Mouse (Mus musculus) thymus, postnatal 14 days (tissue): Measurements from ENCODE around the gene Rex2.
"Not testable (repeated sequence)": the region's sequence is repeated elsewhere in the genome, so short reads cannot be mapped to it uniquely, and the experiment has no call there.

Experiments
- DNase-seq: peaks from one replicate; pipeline ENCODE4 v3.0.0; 2021

The Rex2 gene

DNA sequence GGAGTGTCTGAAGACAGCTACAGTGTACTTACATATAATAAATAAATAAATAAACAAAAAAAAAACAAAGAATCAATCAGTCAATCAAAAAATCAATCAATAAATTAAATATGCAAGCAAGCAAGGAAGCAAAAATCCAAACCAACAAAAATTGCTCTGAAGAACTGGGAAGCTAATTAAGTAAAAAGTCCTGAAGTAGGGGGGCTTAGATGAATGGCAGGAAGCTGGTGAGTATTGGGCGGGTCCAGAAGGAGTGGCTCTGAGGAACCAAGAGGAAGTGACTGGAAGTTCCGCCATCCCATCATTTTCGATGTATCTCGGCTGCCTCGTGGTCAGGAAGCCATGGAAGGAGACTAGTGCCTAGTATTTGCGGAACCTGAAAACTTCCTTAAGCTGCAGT lies at the start of gene Rex2:
Gene Rex2, plus strand, starts transcription at position 301 of the 400 bp plus-strand sequence.
- not testable (repeated sequence) for DNase-seq

DNA sequence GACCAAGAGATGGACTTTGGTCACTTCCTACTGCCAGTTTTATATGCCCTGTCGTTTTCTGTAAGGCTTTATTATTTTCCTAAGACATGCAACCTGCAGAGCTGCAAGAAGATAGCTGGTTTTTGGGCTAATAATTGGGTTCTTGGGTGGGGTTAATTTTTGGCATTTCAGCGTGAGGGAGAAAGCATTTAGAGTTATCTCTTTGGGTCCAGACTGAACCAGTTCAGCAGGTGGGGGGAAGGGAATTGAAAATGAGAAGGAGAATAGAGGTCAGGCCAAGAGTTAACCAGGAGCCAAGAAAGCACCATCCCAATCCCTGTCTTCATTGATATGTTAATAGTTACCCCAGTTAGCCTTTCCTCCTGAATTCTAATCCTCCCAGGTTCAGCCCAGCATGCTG lies 45.1 kb upstream of the Rex2 start:
- DNase-seq: not testable (repeated sequence)

DNA sequence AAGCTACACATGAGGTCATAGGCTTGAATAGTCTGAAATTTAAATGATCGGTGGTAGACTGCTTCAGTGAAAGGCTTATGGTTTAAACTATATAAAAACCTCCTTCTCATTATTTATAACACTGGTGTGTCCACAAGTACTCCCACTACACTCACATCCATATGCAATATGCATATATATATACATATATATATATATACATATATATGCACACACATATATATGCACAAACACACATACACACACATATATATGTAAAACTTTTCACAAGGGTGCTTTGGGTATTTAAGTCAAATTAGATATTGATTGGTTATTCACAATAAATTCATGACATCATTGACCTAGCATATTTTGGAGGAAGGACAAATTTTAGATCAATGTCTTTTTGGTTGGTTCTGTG lies 3.2 kb upstream of the Rex2 start:
- not testable (repeated sequence) for DNase-seq

DNA sequence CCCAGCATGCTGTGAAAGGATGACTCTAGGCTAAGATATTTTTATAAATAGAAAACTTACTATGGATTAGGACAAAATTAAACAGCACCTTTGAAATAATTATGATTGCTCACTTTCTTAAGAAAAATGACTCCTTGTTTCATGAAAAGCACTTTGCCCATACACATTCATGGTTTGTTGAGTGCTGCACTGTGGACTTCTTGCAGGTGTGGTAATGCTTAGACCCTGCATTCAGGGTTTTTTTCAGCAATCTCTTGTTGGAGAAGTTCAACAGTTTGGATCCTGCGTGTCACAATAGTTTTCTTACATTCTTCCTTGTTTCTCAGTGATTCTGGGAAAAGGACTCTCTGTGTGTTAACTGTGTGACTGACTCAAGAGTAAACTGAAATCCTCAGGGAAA lies 4.7 kb downstream of the Rex2 start:
- not testable (repeated sequence) for DNase-seq

DNA sequence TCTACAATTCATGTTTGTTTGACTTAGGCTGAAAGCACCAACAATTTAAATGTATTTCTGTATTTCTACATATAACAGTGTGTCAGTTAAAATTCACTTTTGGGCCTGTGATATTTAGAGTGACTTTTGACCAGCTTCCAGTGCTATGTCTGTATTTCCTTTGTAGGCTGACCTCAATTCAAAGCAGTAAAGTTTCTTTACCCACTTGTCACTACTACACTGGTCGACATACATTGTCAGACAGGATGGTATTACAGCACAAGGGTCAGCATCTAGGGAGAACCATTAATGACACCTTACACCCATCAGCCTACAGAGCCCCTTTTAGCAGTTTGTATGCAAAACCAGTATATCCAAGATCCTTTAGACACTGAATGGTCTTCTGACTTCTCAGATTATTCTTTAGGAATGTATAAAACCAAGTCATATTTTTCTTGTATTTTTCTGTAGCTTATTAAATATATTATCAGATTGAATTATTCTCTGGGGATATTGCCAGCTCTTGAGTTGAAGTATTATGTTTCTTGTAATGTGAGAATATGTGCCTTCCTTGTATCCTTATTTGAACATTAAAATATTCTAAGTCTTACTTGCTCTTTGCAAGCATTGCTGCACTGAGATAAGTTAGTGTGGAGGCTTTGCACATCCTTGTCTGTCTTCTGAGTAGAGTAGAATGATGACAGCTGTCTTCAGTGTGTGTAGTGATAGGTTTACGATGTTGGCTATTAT lies 9.8 kb downstream of the Rex2 start:
- not testable (repeated sequence) for DNase-seq

DNA sequence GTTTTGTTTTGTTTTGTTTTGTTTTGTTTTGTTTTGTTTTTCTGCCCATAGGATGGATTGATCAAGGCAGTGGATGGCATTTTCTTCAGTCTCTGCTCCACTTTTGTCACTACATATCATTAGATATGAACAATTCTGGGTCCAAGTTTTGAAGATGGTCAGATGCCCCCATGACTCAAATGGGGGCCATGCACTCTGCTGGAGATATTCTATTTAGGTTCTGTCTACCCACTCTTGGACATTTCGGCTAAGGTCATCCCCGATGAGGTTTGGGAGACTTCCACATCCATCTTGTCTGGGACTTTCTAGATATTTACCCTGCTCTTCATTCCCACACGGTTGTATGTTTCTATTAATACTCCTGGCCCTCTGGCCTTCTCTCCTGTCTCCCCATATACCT lies 42.1 kb downstream of the Rex2 start:
- not testable (repeated sequence) for DNase-seq

DNA sequence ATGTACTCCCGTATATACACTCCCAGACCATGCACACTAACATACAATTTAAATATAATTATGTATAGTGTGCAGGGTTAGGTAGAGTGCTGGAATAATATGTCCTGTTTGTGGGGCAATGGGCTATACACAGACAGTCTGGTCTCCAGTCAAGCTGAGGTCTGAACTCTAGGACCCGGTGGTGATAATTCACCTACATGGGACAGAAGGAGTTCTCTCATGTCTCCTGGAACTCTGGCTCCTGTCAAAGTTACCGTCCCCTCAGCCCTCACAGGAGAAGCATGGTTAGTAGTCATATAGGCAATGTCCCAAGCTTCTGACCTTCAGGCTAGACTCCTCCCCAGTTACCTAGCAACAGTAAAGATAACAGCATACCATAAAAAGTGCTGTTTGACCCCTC lies 44.2 kb downstream of the Rex2 start:
- not testable (repeated sequence) for DNase-seq

DNA sequence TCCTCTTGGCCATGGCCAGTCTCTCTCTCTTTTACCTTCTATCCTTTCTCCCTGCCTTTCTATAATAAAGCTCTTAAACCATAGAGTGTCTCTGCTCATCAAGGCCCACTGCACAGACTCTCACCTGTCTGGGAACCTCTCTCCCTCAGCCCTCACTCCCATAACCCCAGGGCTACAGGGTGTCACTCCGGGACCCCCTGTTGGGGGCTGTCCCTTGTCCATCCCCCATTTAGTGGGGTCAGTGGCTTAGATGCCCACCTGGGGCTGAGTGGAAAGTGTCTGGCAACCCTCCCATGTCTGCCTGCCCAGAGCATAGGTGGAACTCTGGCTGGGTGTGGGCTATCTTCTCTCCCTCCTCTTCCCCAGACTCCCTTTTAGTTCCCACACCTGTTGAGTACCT lies 44.7 kb downstream of the Rex2 start:
- not testable (repeated sequence) for DNase-seq

DNA sequence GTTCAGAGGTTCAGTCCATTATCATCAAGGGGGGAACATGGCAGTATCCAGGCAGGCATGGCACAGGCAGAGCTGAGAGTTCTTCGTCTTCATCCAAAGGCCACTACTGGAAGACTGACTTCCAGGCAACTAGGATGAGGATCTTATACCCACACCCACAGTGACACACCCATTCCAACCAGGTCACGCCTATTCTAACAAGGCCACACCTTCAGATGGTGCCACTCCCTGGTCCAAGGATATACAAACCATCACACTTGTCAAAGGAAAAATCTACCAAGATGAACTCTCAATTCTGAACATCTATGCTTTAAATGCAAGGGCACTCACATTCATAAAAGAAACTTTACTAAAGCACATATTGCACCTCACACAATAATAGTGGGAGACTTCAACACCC lies 74.0 kb downstream of the Rex2 start:
- not testable (repeated sequence) for DNase-seq

DNA sequence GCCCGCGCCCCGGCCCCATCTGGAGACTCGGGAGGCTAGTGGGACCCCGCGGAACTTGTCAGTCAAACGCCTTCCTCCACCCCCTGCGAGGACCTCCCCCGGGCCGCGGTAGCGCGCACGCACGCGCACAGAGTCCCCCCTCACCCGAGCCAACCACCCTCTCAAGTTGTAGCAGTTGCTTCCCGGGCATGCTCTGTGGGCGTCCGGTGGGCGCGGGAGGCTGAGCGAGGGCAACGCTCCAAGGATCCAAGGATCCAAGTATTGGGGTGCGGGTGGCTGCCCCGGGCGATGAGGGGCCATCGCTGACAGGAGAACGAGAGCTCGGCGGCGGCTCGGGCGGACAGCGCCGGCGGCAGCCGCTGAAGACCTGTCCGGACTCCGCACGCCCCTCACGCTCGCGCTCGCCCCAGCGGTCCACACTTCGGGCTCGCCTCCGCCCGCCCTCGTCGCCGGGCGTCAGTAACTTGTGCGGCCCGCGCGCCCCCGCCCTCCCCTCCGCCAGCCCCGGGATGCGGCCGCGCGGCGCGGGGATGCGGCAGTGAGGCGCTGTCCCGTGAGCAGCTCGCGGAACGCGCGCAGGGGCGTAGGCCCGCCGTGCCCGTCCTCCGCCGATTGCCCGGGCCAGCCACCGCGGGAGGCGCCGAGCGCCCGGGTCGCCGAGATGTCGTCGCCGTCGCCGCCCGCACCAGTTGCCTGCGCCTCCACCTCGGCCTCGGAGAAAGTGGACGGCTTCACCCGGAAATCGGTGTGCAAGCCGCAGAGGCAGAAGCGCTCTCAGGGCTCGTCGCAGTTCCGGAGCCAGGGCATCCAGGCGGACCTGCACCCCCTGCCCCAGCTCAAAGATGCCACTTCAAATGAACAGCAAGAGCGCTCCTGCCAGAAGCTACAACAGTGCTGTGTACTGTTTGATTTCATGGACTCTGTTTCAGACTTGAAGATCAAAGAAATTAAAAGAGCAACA lies 80.3 kb downstream of the Rex2 start:
- DNase-seq: peak; percentile 16

DNA sequence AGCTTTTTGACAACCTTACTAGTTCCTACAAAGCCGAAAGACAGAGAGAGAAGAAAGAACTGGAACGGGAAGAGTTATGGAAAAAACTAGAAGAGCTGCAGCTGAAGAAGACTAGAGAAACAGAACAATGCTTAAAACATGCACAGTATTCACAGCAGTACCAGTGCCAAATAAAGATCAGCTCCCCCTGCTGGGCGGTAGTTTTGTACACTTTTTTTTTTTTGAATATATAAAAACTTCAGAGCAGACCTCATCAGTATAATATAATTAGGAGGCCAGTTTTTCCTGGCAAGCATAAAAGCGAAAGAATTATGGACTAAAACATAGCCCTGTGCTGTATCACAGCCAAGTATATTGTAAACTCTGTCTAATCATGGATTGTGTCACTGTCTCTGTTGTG lies 82.2 kb downstream of the Rex2 start:
- DNase-seq: not testable (repeated sequence)
